In genomic region chr2:138641335-138641734, GRCm38 (mm10) we compare ENCODE assay signal across 21 mouse cellular contexts.
"Had no signal": no experiment of that assay in that cellular context is flagged by ENCODE, and none has a peak within 500 bp of the region (broad histone marks: within the 10 kb centered on the region; RNA-seq: fewer than 3 reads in every experiment).

No protein-coding gene starts in this region.

- H3K4me1 ChIP-seq: intestine, embryonic 15.5 days; kidney, embryonic 15.5 days; limb, embryonic 12.5 days; limb, embryonic 15.5 days; lung, embryonic 15.5 days; megakaryocyte, embryonic 14.5 days; neural tube, embryonic 12.5 days had no signal

- ATAC-seq: intestine, embryonic 15.5 days; liver, postnatal 0 days had no signal

- DNase-seq: kidney, adult 11 months; kidney, adult 8-10 months; kidney, postnatal 10 days; kidney, postnatal 36 days; left cerebral cortex, postnatal 4 days; liver, postnatal 0 days; lung, postnatal 10 days; lung, postnatal 36 days; thymus, adult 2 months; thymus, postnatal 14 days; thymus, postnatal 4 days had no signal

- H3K9me3 ChIP-seq: intestine, embryonic 15.5 days; kidney, embryonic 15.5 days; limb, embryonic 12.5 days; limb, embryonic 15.5 days; lung, embryonic 15.5 days; neural tube, embryonic 12.5 days had no signal

- H3K27ac ChIP-seq: intestine, embryonic 15.5 days; kidney, embryonic 15.5 days; limb, embryonic 12.5 days; limb, embryonic 15.5 days; liver, embryonic 14.5 days; lung, embryonic 15.5 days; neural tube, embryonic 12.5 days; stomach, postnatal 0 days had no signal

- H3K4me3 ChIP-seq: intestine, embryonic 15.5 days; kidney, embryonic 15.5 days; limb, embryonic 12.5 days; limb, embryonic 15.5 days; lung, embryonic 15.5 days; megakaryocyte, embryonic 14.5 days; neural tube, embryonic 12.5 days had no signal

- H3K27me3 ChIP-seq: intestine, embryonic 15.5 days; kidney, embryonic 15.5 days; limb, embryonic 12.5 days; limb, embryonic 15.5 days; lung, embryonic 15.5 days; megakaryocyte, embryonic 14.5 days; neural tube, embryonic 12.5 days had no signal

- H3K9ac ChIP-seq: intestine, embryonic 15.5 days; kidney, embryonic 15.5 days; limb, embryonic 12.5 days; limb, embryonic 15.5 days; liver, embryonic 14.5 days; liver, postnatal 0 days; lung, embryonic 15.5 days; neural tube, embryonic 12.5 days had no signal

- H3K36me3 ChIP-seq: intestine, embryonic 15.5 days; kidney, embryonic 15.5 days; limb, embryonic 12.5 days; limb, embryonic 15.5 days; lung, embryonic 15.5 days; neural tube, embryonic 12.5 days had no signal

- H3K4me2 ChIP-seq: intestine, embryonic 15.5 days; kidney, embryonic 15.5 days; limb, embryonic 12.5 days; limb, embryonic 15.5 days; liver, embryonic 11.5 days; lung, embryonic 15.5 days; neural tube, embryonic 12.5 days had no signal
